Mouse (Mus musculus): ENCODE results near the gene Erc2.

DNA sequence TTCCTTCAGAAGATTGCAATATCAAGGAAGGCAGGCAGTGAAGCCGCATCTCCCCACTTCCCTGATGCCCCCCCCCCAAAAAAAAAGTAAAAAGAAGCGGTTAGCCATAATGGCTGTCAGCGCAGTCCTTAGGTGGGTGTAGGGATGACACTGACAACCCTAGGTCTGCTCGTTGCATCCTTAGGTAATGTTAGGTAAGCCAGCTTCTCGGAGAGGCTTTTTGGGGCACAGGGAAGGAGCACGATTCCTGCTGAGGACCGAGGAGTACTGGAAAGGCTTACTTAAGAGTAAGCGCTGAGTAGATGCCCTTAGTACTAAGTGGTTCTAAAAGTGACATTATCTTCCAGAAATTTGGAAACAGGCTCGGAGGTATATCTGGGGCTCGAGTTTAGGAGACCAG is 52.3 kb downstream of the Erc2 start:
- TF ChIP-seq CTCF (IDR thresholded peaks at IDR 0.05; ENCODE audit: low read depth) (no peak), EP300 (IDR thresholded peaks at IDR 0.05; ENCODE audit: low read depth) (no peak)

Measured in liver, postnatal 0 days (tissue).